Mouse (Mus musculus): Measurements from ENCODE around the gene Prmt2. TPM values are rescaled to one million over a fixed set of nuclear protein-coding genes. Genes with fewer than 3 reads are reported as not detected.

Prmt2 gene
- polyA plus RNA-seq, 1 experiment from 2014 or later = 364 TPM

- Histone ChIP-seq H3K9ac (ENCODE audit: low read depth, low read length) (no peak overlapping the region), H3K4me2 (ENCODE audit: low read length) (no peak overlapping the region), H3K27ac (ENCODE audit: low read depth, low read length) (no peak overlapping the region), H3K9me3 (ENCODE audit: control insufficient read depth, low read length) (no peaks in the 10 kb centered on the region), H3K36me3 (ENCODE audit: control insufficient read depth, insufficient read depth, low read length) (peaks cover 39% of the 10 kb centered on the region), H3K27me3 (replicated peaks; ENCODE audit: control insufficient read depth, insufficient read depth, low read length) (no peaks in the 10 kb centered on the region), H3K4me1 (ENCODE audit: control insufficient read depth, insufficient read depth, low read depth, low read length) (0 out of 2 replicates have a peak, but pooled peaks cover 2% of the 10 kb centered on the region), H3K4me3 (ENCODE audit: low read length) (no peak overlapping the region)
- 92% methylated on average over 13 of the region's 13 CpGs for WGBS
- ATAC-seq = no peak
Measured at GRCm38 (mm10) chr10:76207262-76207796, 30.3 kb downstream of the Prmt2 start.

GRCm38 (mm10) chr10:76203798-76204283 lies 33.8 kb downstream of the Prmt2 start:
- Histone ChIP-seq H3K4me1 (ENCODE audit: control insufficient read depth, insufficient read depth, low read depth, low read length) (0 out of 2 replicates have a peak, but pooled peaks cover 2% of the 10 kb centered on the region), H3K27me3 (replicated peaks; ENCODE audit: control insufficient read depth, insufficient read depth, low read length) (no peaks in the 10 kb centered on the region), H3K4me2 (ENCODE audit: low read length) (peak overlapping the region; percentile 63), H3K4me3 (ENCODE audit: low read length) (peak overlapping the region; percentile 39), H3K36me3 (ENCODE audit: control insufficient read depth, insufficient read depth, low read length) (peaks cover 15% of the 10 kb centered on the region), H3K9me3 (ENCODE audit: control insufficient read depth, low read length) (no peaks in the 10 kb centered on the region), H3K27ac (ENCODE audit: low read depth, low read length) (no peak overlapping the region), H3K9ac (ENCODE audit: low read depth, low read length) (peak overlapping the region; percentile 53)
- 25% methylated on average over 17 of the region's 18 CpGs for WGBS
- peak; percentile 37 for ATAC-seq

GRCm38 (mm10) chr10:76201978-76202377 lies 35.7 kb downstream of the Prmt2 start:
- no peak overlapping the region for H3K4me3 ChIP-seq (ENCODE audit: low read length)

GRCm38 (mm10) chr10:76201416-76201815 lies 36.2 kb downstream of the Prmt2 start:
- H3K36me3 ChIP-seq (ENCODE audit: control insufficient read depth, insufficient read depth, low read length) = no peaks in the 10 kb centered on the region
- H3K4me3 ChIP-seq (ENCODE audit: low read length) = no peak overlapping the region
- H3K4me2 ChIP-seq (ENCODE audit: low read length) = no peak overlapping the region
- no peak overlapping the region for H3K27ac ChIP-seq (ENCODE audit: low read depth, low read length)
- H3K9ac ChIP-seq (ENCODE audit: low read depth, low read length) = no peak overlapping the region
- H3K9me3 ChIP-seq (ENCODE audit: control insufficient read depth, low read length) = no peaks in the 10 kb centered on the region
- H3K27me3 ChIP-seq (replicated peaks; ENCODE audit: control insufficient read depth, insufficient read depth, low read length) = no peaks in the 10 kb centered on the region
- ATAC-seq = no peak
- 91% methylated on average over 3 of the region's 3 CpGs for WGBS
- H3K4me1 ChIP-seq (ENCODE audit: control insufficient read depth, insufficient read depth, low read depth, low read length) = 0 out of 2 replicates have a peak, but pooled peaks cover 2% of the 10 kb centered on the region

More at GRCm38 (mm10) chr10:76201978-76202377, 35.7 kb downstream of the Prmt2 start:
- no peaks in the 10 kb centered on the region for H3K9me3 ChIP-seq (ENCODE audit: control insufficient read depth, low read length)
- no peak overlapping the region for H3K4me2 ChIP-seq (ENCODE audit: low read length)
- no peaks in the 10 kb centered on the region for H3K27me3 ChIP-seq (replicated peaks; ENCODE audit: control insufficient read depth, insufficient read depth, low read length)
- ATAC-seq = no peak
- 19% methylated on average over 7 of the region's 7 CpGs for WGBS
- H3K27ac ChIP-seq (ENCODE audit: low read depth, low read length) = no peak overlapping the region
- H3K4me1 ChIP-seq (ENCODE audit: control insufficient read depth, insufficient read depth, low read depth, low read length) = 0 out of 2 replicates have a peak, but pooled peaks cover 2% of the 10 kb centered on the region
- H3K36me3 ChIP-seq (ENCODE audit: control insufficient read depth, insufficient read depth, low read length) = 0 out of 2 replicates have a peak, but pooled peaks cover 2% of the 10 kb centered on the region
- H3K9ac ChIP-seq (ENCODE audit: low read depth, low read length) = no peak overlapping the region

- Histone ChIP-seq H3K27ac (ENCODE audit: low read depth, low read length) (no peak overlapping the region), H3K36me3 (ENCODE audit: control insufficient read depth, insufficient read depth, low read length) (no peaks in the 10 kb centered on the region), H3K27me3 (replicated peaks; ENCODE audit: control insufficient read depth, insufficient read depth, low read length) (no peaks in the 10 kb centered on the region), H3K4me1 (ENCODE audit: control insufficient read depth, insufficient read depth, low read depth, low read length) (no peaks in the 10 kb centered on the region), H3K4me2 (ENCODE audit: low read length) (no peak overlapping the region), H3K4me3 (ENCODE audit: low read length) (no peak overlapping the region), H3K9ac (ENCODE audit: low read depth, low read length) (no peak overlapping the region), H3K9me3 (ENCODE audit: control insufficient read depth, low read length) (no peaks in the 10 kb centered on the region)
- ATAC-seq = no peak
- 100% methylated on average over 1 of the region's 1 CpGs for WGBS
Measured at GRCm38 (mm10) chr10:76188010-76188409, 49.7 kb downstream of the Prmt2 start.

- Histone ChIP-seq H3K9me3 (ENCODE audit: control insufficient read depth, low read length) (no peaks in the 10 kb centered on the region), H3K9ac (ENCODE audit: low read depth, low read length) (no peak overlapping the region), H3K36me3 (ENCODE audit: control insufficient read depth, insufficient read depth, low read length) (no peaks in the 10 kb centered on the region), H3K4me1 (ENCODE audit: control insufficient read depth, insufficient read depth, low read depth, low read length) (no peaks in the 10 kb centered on the region), H3K27ac (ENCODE audit: low read depth, low read length) (no peak overlapping the region), H3K4me2 (ENCODE audit: low read length) (no peak overlapping the region), H3K27me3 (replicated peaks; ENCODE audit: control insufficient read depth, insufficient read depth, low read length) (no peaks in the 10 kb centered on the region), H3K4me3 (ENCODE audit: low read length) (no peak overlapping the region)
- 81% methylated on average over 4 of the region's 4 CpGs for WGBS
- ATAC-seq = no peak
Measured at GRCm38 (mm10) chr10:76185216-76185615, 52.4 kb downstream of the Prmt2 start.

GRCm38 (mm10) chr10:76174899-76175298 lies 62.8 kb downstream of the Prmt2 start:
- 60% methylated on average over 2 of the region's 2 CpGs for WGBS
- Histone ChIP-seq H3K4me2 (ENCODE audit: low read length) (no peak overlapping the region), H3K4me1 (ENCODE audit: control insufficient read depth, insufficient read depth, low read depth, low read length) (no peaks in the 10 kb centered on the region), H3K9ac (ENCODE audit: low read depth, low read length) (no peak overlapping the region), H3K9me3 (ENCODE audit: control insufficient read depth, low read length) (no peaks in the 10 kb centered on the region), H3K36me3 (ENCODE audit: control insufficient read depth, insufficient read depth, low read length) (no peaks in the 10 kb centered on the region), H3K4me3 (ENCODE audit: low read length) (no peak overlapping the region), H3K27me3 (replicated peaks; ENCODE audit: control insufficient read depth, insufficient read depth, low read length) (no peaks in the 10 kb centered on the region), H3K27ac (ENCODE audit: low read depth, low read length) (no peak overlapping the region)
- ATAC-seq = no peak

- Histone ChIP-seq H3K4me3 (ENCODE audit: low read length) (no peak overlapping the region), H3K27me3 (replicated peaks; ENCODE audit: control insufficient read depth, insufficient read depth, low read length) (no peaks in the 10 kb centered on the region), H3K36me3 (ENCODE audit: control insufficient read depth, insufficient read depth, low read length) (no peaks in the 10 kb centered on the region), H3K4me1 (ENCODE audit: control insufficient read depth, insufficient read depth, low read depth, low read length) (no peaks in the 10 kb centered on the region), H3K9ac (ENCODE audit: low read depth, low read length) (no peak overlapping the region), H3K9me3 (ENCODE audit: control insufficient read depth, low read length) (no peaks in the 10 kb centered on the region), H3K27ac (ENCODE audit: low read depth, low read length) (no peak overlapping the region), H3K4me2 (ENCODE audit: low read length) (no peak overlapping the region)
- 78% methylated on average over 1 of the region's 1 CpGs for WGBS
- no peak for ATAC-seq
Measured at GRCm38 (mm10) chr10:76158009-76158408, 79.7 kb downstream of the Prmt2 start.

GRCm38 (mm10) chr10:76157528-76157927 lies 80.1 kb downstream of the Prmt2 start:
- 88% methylated on average over 5 of the region's 5 CpGs for WGBS
- no peak for ATAC-seq

More at GRCm38 (mm10) chr10:76157528-76157927, 80.1 kb downstream of the Prmt2 start:
- Histone ChIP-seq H3K36me3 (ENCODE audit: control insufficient read depth, insufficient read depth, low read length) (no peaks in the 10 kb centered on the region), H3K9me3 (ENCODE audit: control insufficient read depth, low read length) (no peaks in the 10 kb centered on the region), H3K27me3 (replicated peaks; ENCODE audit: control insufficient read depth, insufficient read depth, low read length) (no peaks in the 10 kb centered on the region), H3K9ac (ENCODE audit: low read depth, low read length) (no peak overlapping the region), H3K27ac (ENCODE audit: low read depth, low read length) (no peak overlapping the region), H3K4me3 (ENCODE audit: low read length) (no peak overlapping the region), H3K4me2 (ENCODE audit: low read length) (no peak overlapping the region), H3K4me1 (ENCODE audit: control insufficient read depth, insufficient read depth, low read depth, low read length) (no peaks in the 10 kb centered on the region)
